Mouse (Mus musculus): Measurements from ENCODE around the gene Cmtr1. TPM values are rescaled to one million over a fixed set of nuclear protein-coding genes. Genes with fewer than 3 reads are reported as not detected.

The Cmtr1 gene
- polyA plus RNA-seq, 1 experiment from 2014 or later: 122 TPM

Other genes with a start within 250 kb of the Cmtr1 start
- 17.8 and 17.9 TPM in 2 replicates for gene Pim1, start 169.8 kb upstream of the Cmtr1 start, polyA plus RNA-seq (2015; fragmentation: Nextera tagmentation; extraction: Ambion mirVana)
- gene Gm17657, start 111.0 kb upstream of the Cmtr1 start, polyA plus RNA-seq (2015; fragmentation: Nextera tagmentation; extraction: Ambion mirVana): not detected in 2 replicates
- gene Tbc1d22b, start 110.8 kb upstream of the Cmtr1 start, polyA plus RNA-seq (2015; fragmentation: Nextera tagmentation; extraction: Ambion mirVana): 16.7 and 19.3 TPM in 2 replicates
- 0.80 and 1.2 TPM in 2 replicates for gene Tmem217, start 108.2 kb upstream of the Cmtr1 start, polyA plus RNA-seq (2015; fragmentation: Nextera tagmentation; extraction: Ambion mirVana)
- 73.7 and 76.0 TPM in 2 replicates for gene Rnf8, start 45.8 kb upstream of the Cmtr1 start, polyA plus RNA-seq (2015; fragmentation: Nextera tagmentation; extraction: Ambion mirVana)
- gene Gm28043, start 45.7 kb upstream of the Cmtr1 start, polyA plus RNA-seq (2015; fragmentation: Nextera tagmentation; extraction: Ambion mirVana): 2.8 TPM in 2 replicates
- gene Ccdc167, start 56.4 kb downstream of the Cmtr1 start, polyA plus RNA-seq (2015; fragmentation: Nextera tagmentation; extraction: Ambion mirVana): 14.2 and 15.5 TPM in 2 replicates